Mouse (Mus musculus): ENCODE measurements at regions not wholly inside any gene's neighbourhood (a gene's known extent, or its start where the extent isn't known, plus 50 kb on each side); places are given as distances from the start of the nearest gene placed in this dataset.
A peak's percentile ranks its signal among the peaks of the same experiment; 100 is the strongest.

DNA sequence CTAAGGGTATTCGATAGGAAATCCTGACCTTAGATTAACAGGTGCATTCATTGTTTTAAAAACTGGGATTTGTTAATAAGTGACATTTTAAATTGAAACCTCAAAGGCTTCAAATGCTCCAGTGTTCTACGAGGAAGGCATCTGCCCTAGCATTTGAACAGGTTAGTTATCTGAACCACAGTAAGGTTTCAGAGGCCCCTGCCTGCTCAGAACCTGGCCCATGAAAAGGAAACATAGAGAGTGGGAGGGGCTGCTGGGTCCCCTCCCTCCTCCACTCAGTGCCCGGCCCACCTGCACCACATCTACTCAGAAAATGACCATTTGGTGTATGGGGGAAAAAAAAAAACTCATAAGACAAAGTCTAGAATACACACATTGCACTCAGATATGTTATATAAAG is 220.4 kb downstream of the Mef2c start:
- intact Hi-C loops (cut with DNase I): loop anchor here (5.0 to 10.0 kb wide), 3 partner anchors 599 to 1777 kb away; no protein-coding TSS in a partner anchor
- TF ChIP-seq CTCF (IDR thresholded peaks at IDR 0.05): no peak
- Histone ChIP-seq H3K4me3 (peak overlapping the region; percentile 83), H3K27ac (peak overlapping the region; percentile 99)
- DNase-seq (ENCODE audit: extremely low spot score in 1 of 2, low spot score in 2 of 2): no peak

- peak overlapping the region; percentile 99 for H3K27ac ChIP-seq
- DNase-seq (ENCODE audit: extremely low spot score in 1 of 2, low spot score in 2 of 2): peak; percentile 82 to 88
- peak; percentile 90 for TF ChIP-seq CTCF (IDR thresholded peaks at IDR 0.05)
- intact Hi-C loops (cut with DNase I): loop anchor here (5.0 to 10.0 kb wide), 7 partner anchors 332 to 1778 kb away; partner anchors contain the start of gene Tmem161b
- H3K4me3 ChIP-seq: peak overlapping the region; percentile 83
Measured at GRCm38 (mm10) chr13:83724995-83725394, 221.2 kb downstream of the Mef2c start.

DNA sequence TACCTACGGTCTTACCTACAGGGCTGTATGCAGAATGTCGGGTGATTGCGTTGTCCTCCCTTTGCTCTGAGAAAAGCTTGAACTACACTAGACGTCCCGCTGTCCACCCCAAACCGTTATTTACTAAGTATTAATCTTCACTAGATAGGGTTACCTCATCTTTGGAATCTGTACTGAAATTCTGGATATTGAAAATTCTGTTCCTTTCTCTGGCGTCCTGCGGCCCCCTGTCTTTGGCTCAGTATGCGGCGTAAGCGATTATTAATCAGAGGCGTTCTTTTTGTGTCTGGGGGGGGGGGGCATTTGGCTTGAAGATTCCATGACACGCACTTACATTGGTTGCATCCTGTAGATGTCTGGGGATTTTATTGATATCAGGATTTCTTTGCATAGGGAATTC is 222.0 kb downstream of the Mef2c start:
- Histone ChIP-seq H3K4me3 (peak overlapping the region; percentile 83), H3K27ac (peak overlapping the region; percentile 99)
- no peak for TF ChIP-seq CTCF (IDR thresholded peaks at IDR 0.05)
- intact Hi-C loops (cut with DNase I): loop anchor here (5.0 to 10.0 kb wide), 6 partner anchors 331 to 886 kb away; partner anchors contain the start of gene Tmem161b
- no peak for DNase-seq (ENCODE audit: extremely low spot score in 1 of 2, low spot score in 2 of 2)

- no peak for TF ChIP-seq CTCF (IDR thresholded peaks at IDR 0.05)
- Histone ChIP-seq H3K4me3 (peak overlapping the region; percentile 83), H3K27ac (peak overlapping the region; percentile 99)
- intact Hi-C loops (cut with DNase I): loop anchor here (5.0 to 10.0 kb wide), 6 partner anchors 331 to 886 kb away; partner anchors contain the start of gene Tmem161b
- no peak for DNase-seq (ENCODE audit: extremely low spot score in 1 of 2, low spot score in 2 of 2)
Measured at GRCm38 (mm10) chr13:83726346-83726975, 222.6 kb downstream of the Mef2c start.

GRCm38 (mm10) chr13:83727051-83727765 is 223.4 kb downstream of the Mef2c start:
- peak overlapping the region; percentile 83 for H3K4me3 ChIP-seq
- peak in 1 of 2 experiments; percentile 60 for DNase-seq (ENCODE audit: extremely low spot score in 1 of 2, low spot score in 2 of 2)
- intact Hi-C loops (cut with DNase I): loop anchor here (5.0 to 10.0 kb wide), 6 partner anchors 330 to 885 kb away; partner anchors contain the start of gene Tmem161b
- no peak for TF ChIP-seq CTCF (IDR thresholded peaks at IDR 0.05)
- H3K27ac ChIP-seq: peak overlapping the region; percentile 99

DNA sequence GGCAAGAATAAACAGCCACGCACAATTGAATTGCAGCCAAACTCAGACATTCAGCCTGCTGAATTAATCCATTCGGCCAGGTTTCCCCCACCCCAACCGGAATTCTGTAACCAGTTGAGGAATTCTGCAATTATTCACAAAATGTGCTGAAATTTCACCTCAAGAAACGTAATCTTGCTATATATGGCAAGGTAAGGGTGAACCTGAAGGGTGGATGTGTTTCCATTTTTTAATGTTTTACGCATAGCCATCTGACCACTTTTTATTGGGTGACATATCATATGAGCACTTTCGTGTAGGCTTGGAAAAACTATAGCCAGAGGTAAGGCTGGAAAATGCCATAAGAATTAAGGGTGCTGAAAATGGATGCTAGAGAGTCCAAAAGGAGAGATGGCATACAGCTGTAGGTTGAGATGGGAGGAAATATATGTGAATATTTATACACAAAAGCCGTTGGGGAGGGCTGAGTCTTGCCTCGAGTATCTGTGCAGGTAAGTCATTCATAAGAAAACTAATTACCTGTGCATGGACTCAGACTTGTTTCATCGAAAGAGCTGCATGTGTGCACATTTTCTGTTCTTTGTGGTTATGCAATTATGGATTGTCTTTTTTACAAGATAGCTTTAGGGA is 224.0 kb downstream of the Mef2c start:
- intact Hi-C loops (cut with DNase I): loop anchor here (5.0 to 10.0 kb wide), 6 partner anchors 329 to 884 kb away; partner anchors contain the start of gene Tmem161b
- Histone ChIP-seq H3K27ac (peak overlapping the region; percentile 99), H3K4me3 (peak overlapping the region; percentile 83)
- DNase-seq (ENCODE audit: extremely low spot score in 1 of 2, low spot score in 2 of 2): no peak
- no peak for TF ChIP-seq CTCF (IDR thresholded peaks at IDR 0.05)

DNA sequence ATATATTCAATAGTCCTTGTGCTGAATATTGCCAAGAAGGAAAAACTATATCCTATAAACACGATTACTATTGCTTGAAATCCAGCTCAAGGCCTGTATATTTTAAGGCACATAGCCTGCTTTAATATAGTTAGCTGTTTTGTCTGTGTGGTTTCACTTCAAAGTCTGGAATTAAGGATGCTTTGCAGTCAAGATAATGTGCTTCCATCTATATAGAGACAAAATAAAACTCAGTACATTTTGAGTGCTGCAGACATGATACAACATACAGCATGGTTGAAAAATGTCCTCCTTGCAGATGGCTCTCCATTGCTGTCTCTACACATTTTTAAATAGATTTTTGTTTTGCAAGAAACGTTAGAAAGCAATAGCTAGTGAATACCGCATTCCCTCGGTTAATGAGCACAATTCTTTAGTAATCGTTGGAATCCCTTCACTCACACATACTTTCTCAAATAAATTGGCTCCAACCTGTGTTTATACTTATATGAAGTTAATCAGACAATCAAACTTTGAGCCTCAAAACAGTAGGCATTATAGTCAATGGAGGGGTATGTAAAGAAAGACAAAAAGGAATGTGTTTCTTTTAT is 224.7 kb downstream of the Mef2c start:
- peak overlapping the region; percentile 99 for H3K27ac ChIP-seq
- intact Hi-C loops (cut with DNase I): loop anchor here (5.0 to 10.0 kb wide), 6 partner anchors 329 to 884 kb away; partner anchors contain the start of gene Tmem161b
- peak overlapping the region; percentile 83 for H3K4me3 ChIP-seq
- DNase-seq (ENCODE audit: extremely low spot score in 1 of 2, low spot score in 2 of 2): no peak
- TF ChIP-seq CTCF (IDR thresholded peaks at IDR 0.05): no peak

GRCm38 (mm10) chr13:83729331-83730009 is 225.6 kb downstream of the Mef2c start:
- no peak for TF ChIP-seq CTCF (IDR thresholded peaks at IDR 0.05)
- DNase-seq (ENCODE audit: extremely low spot score in 1 of 2, low spot score in 2 of 2): peak; percentile 73 to 81
- intact Hi-C loops (cut with DNase I): loop anchor here (5.0 to 10.0 kb wide), 6 partner anchors 328 to 883 kb away; partner anchors contain the start of gene Tmem161b
- peak overlapping the region; percentile 83 for H3K4me3 ChIP-seq
- peak overlapping the region; percentile 99 for H3K27ac ChIP-seq

DNA sequence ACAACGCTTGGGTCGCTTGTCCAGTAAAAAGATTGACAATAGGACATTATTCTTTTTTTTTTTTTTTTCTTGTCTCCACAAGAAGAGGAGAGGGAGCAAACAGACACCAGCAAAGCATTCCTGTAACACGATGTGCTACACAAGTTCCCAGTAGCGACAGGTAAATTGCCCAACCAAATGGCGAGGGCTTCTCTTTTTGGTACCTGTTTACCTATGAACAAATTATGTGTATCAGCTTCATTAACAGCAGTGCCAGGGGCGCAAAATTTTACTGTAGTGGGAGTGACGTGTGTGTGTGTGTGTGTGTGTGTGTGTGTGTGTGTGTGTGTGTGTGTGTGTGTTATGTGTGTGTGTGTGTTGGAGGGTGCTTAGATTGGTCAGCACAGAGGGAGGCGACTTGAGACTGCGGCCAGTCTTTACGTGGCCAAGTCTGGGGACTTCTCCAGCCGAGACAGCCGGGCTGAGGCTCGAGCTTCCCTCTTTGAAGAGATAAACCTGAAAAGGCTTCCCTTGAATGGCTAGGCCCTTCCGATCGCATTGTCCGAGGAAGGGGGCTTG is 226.4 kb downstream of the Mef2c start:
- no peak for TF ChIP-seq CTCF (IDR thresholded peaks at IDR 0.05)

DNA sequence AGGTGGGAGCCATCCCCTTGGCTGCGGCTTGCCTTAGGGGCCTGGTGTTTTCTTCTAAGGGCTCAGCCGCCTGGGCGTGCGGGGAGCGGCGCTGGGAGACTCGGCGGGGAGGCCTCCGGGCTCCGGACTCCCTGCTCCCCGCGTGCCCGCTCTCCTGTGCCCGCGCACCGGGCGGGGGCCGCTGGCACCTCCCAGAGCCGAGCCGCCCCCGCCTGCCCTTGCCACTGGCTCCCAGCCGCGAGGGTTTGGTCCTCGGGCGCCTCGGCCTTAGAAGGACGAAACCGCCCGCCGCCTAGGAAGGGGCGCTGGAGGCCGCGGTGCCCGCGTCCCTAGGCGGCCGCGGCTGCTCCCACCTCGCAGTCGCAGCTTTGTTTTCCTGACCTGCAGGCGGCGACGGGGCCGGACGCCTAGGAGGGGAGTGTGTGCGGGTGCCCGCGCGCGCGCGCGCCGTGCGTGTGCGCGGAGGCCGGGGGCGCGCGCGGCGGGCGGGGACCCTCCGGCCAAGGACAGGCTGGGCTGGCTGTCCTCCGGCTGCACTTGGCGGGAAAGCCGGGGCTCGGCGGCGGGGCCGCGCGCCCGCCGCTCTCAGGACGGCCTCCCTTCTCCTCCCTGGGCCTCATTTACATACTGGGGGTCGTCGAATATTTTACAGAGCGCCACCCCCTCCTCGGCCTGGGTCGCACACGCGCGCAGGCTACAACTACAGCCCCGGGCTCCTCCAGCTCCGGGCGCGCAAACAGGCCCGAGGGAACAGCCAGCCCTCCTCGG is 227.1 kb downstream of the Mef2c start:
- TF ChIP-seq CTCF (IDR thresholded peaks at IDR 0.05): no peak; the same call in 1 of the 2 replicates
- Histone ChIP-seq H3K4me3 (peak overlapping the region; percentile 83), H3K27ac (peak overlapping the region; percentile 99)
- intact Hi-C loops (cut with DNase I): no loop called here
- peak; percentile 85 to 86 for DNase-seq (ENCODE audit: extremely low spot score in 1 of 2, low spot score in 2 of 2)

More for the DNA sequence above, 226.4 kb downstream of the Mef2c start:
- H3K4me3 ChIP-seq: peak overlapping the region; percentile 83
- H3K27ac ChIP-seq: peak overlapping the region; percentile 99
- intact Hi-C loops (cut with DNase I): no loop called here
- DNase-seq (ENCODE audit: extremely low spot score in 1 of 2, low spot score in 2 of 2): no peak
